Mouse (Mus musculus) c-Kit-positive CD71-positive TER-119-negative erythroid progenitor cells, embryonic 14.5 days (primary cell): Measurements from ENCODE around the gene Olfr1013.

Experiments
- DNase-seq: peaks from one replicate; pipeline ENCODE4 v3.0.0-alpha.2; 2013; ENCODE audit warnings: low read depth

Gene Olfr1013

GRCm38 (mm10) chr2:85766798-85767197, at the start of gene Olfr1013:
Gene Olfr1013 (plus strand): TSS chr2:85767098.
- no peak for DNase-seq

GRCm38 (mm10) chr2:85725793-85726192, 41.1 kb upstream of the Olfr1013 start:
- no peak for DNase-seq

GRCm38 (mm10) chr2:85753822-85754221, 13.1 kb upstream of the Olfr1013 start:
- no peak for DNase-seq

- DNase-seq, result no peak
Observed at GRCm38 (mm10) chr2:85762666-85763065, 4.2 kb upstream of the Olfr1013 start, which contains the start of gene Olfr1012. Gene Olfr1012 (minus strand): TSS chr2:85762766.

- DNase-seq, result no peak
Observed at GRCm38 (mm10) chr2:85772413-85772812, 5.5 kb downstream of the Olfr1013 start, which contains the start of gene Olfr1014. Gene Olfr1014 (plus strand): TSS chr2:85772713.

GRCm38 (mm10) chr2:85781717-85782116, 14.8 kb downstream of the Olfr1013 start, which contains the start of gene Olfr1015:
Gene Olfr1015 (plus strand): TSS chr2:85782017.
- DNase-seq, result no peak

- DNase-seq, result no peak
Observed at GRCm38 (mm10) chr2:85792331-85792730, 25.4 kb downstream of the Olfr1013 start.

- DNase-seq, result no peak
Observed at GRCm38 (mm10) chr2:85802444-85802843, 35.5 kb downstream of the Olfr1013 start, which contains the start of gene Olfr1016. Gene Olfr1016 (minus strand): TSS chr2:85802544.

GRCm38 (mm10) chr2:85804501-85804900, 37.6 kb downstream of the Olfr1013 start:
- no peak for DNase-seq

- no peak for DNase-seq
Observed at GRCm38 (mm10) chr2:85818179-85818578, 51.3 kb downstream of the Olfr1013 start, which contains the start of gene Olfr1018. Gene Olfr1018 (plus strand): TSS chr2:85818479.
